Mouse (Mus musculus) thymus, postnatal 36 days (tissue): ENCODE data around the gene Gpatch8.
A peak's percentile ranks its signal among the peaks of the same experiment; 100 is the strongest.

Source experiments
- DNase-seq, 2 experiments: peaks; one replicate each; pipeline ENCODE4 v3.0.0; 2022; ENCODE audit warnings: mixed read lengths in 2 of 2

Gene Gpatch8

DNA sequence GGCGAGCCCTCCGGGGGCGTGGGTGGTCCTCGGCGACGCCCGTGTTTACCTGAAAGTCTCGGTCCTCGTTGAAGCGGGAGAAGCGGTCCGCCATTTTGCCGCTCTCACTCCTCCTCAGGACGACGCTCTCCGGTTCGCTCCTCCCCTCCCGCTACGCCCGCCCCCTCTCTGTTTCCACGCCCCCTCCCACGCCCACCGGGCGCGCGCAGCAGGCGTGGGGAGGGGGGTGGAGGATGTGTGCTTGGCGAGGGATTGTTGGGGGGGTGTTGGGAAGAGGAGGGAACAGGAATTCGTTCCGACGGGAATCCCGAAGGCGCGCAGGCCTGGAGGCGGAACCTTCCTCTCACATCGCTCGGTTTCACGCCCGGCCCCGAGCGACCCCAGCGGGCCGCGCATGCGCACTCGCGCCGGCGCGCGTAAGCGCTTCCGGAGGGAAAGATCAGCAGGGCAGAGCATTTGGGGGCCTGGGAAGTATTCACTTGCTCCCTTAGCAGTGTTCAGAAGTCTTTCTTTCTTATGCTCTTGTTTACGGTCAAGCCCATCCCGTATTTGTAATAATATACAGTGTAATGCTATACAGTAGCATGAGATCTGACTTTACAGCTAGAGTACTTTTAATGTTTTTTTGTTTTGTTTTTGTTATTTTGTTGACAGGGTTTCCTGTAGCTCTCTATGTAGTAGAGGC, at the start of gene Gpatch8:
Gene Gpatch8 (minus strand): TSS at position 362 of the 685 bp plus-strand sequence.
- DNase-seq: peak; percentile 89 to 90

DNA sequence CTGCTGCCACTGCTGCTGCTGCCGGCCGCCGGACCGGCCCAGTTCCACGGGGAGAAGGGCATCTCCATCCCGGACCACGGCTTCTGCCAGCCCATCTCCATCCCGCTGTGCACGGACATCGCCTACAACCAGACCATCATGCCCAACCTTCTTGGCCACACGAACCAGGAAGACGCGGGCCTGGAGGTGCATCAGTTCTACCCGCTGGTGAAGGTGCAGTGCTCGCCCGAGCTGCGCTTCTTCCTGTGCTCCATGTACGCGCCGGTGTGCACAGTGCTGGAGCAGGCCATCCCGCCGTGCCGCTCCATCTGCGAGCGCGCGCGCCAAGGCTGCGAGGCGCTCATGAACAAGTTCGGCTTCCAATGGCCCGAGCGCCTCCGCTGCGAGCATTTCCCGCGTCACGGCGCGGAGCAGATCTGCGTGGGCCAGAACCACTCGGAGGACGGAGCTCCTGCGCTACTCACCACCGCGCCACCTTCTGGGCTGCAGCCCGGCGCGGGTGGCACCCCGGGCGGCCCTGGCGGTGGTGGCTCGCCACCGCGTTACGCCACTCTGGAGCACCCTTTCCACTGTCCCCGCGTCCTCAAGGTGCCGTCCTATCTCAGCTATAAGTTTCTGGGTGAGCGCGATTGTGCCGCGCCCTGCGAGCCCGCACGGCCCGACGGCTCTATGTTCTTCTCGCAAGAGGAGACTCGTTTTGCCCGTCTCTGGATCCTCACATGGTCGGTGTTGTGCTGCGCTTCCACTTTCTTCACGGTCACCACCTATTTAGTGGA, 48.8 kb upstream of the Gpatch8 start:
- DNase-seq: no peak

DNA sequence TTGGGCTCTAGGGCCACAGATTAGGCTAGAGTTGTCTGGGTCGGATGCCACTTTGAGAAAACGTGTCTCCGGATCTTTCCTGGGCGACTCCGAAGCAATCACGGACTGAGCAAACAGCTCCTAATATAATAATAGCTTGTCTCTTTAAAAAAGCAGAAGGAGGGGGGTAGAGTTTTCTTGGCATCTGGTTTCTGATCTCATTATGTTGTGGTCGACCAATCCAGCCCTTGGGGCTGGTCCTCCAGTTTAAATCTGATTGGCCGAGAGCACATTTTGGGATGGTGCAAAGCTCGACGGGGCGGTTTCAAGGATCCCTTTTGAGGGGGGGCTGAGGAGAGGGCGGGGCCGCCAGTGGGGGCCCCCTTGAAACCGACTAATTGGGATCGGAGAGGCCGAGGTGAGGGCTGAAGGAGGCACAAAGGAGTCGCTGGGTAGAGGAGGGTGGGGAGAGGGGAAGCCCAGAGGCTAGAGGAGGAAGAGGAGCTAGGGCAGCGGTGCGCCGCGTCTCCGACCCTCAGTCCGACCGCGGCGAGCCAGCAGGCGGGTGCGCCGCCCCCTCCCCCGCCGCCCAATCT, 47.9 kb upstream of the Gpatch8 start, which contains the start of gene Fzd2:
Gene Fzd2 (plus strand): TSS at position 387 of the 575 bp plus-strand sequence.
- no peak for DNase-seq

DNA sequence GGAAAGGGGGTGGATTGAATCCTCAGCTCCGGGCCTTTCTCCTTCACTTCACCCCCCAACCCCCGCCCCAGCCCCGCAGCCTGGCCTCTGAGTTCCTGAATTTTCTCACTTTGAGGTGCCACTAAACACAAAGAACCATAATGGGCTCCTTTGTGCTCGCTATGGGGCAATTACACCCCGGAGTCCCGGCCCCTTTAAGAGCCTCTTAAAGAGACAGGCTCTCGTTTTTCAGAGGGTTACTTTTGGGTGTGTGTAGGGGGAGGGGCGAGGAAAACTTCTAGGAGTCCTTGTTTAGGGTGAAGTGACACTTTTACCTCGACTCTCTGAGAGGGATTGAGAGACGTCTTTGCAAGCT, 47.3 kb upstream of the Gpatch8 start:
- DNase-seq: no peak

DNA sequence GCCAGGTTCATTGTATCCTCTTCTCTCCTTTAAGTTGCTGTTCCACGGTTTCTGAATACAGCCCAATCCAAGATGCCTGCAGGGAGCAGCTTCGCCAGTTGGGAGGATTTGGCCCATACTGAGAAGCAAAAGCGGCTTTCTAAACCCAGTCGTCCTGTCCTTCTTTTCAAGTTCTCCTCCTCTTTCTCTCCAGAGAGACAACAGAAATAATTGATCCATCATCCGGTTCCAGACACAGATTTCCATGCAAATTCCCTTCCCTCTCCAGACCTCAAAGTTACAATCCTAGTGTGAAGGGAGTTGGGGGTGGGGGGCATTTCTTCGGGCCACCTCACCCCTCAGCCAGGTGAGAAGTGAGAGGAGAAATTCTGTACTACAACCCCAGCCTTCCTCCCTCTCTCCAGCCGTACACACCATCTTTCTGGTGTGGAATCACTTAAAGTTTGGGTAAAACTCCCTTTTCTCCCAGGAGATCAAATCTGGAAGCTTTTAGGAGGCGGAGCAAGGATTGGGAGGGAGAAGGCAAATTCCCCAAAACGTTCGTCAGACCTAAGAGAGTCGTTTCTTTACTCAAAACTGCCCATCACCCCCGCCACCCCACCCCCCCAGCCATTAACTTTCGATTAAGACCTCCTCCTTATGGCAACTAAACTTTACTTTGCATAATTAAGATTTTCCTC, 46.8 kb upstream of the Gpatch8 start:
- DNase-seq: no peak

DNA sequence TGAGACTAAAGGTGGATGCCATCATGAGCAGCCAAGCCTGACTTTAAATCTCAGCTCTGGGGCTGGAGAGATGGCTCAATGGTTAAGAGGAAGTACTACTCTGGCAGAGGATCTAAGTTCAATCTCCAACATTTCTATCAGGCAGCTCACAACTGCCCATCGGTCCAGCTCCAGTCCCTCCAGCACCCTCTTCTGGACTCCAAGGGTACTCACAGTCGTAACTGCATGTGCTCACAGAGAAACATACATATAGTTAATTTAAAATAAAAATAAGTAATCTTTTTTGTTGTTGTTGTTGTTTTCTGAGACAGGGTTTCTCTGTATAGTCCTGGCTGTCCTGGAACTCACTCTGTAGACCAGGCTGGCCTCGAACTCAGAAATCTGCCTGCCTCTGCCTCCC, 43.7 kb upstream of the Gpatch8 start:
- no peak for DNase-seq

DNA sequence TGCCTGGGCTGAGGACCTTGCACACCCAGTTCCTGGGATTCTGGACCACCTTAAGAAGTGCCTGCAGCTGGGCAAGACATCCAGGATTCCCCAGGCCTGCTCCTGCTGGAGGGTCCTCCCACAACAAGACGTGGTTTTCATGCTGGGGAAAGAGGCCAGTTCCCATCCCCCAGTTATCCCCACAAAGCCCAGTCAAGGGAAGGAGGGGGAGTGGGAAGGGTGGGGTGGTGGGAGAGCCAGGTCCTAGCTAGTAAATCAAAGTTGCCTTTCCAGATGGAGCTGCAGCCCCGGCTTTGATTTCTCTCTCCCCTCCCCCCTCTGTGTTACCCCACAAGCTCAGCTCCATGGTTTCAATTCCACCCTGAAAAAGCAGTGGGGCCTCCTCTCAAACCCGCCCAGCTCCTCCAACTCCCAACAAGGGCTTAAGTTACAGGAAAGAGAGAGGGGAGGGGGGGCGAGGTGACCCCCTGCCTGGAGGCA, 39.2 kb upstream of the Gpatch8 start:
- no peak for DNase-seq

DNA sequence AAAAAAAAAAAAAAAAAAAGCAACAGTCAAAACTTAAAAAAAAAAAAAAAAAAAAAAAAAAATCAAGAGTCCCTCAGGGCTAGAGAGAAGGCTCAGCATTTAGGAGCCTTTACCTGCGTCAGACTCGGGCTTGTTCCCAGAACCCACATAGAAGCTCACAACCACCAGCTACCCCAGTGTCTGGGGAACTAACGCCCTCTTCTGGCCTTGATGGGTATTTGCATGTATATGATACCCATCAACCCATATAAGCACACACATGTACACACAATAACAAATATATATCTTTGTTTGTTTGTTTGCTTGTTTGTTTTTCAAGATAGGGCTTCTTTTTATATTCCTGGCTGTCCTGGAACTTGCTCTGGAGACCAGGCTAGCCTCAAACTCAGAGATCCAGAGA, 31.4 kb upstream of the Gpatch8 start:
- DNase-seq: no peak

DNA sequence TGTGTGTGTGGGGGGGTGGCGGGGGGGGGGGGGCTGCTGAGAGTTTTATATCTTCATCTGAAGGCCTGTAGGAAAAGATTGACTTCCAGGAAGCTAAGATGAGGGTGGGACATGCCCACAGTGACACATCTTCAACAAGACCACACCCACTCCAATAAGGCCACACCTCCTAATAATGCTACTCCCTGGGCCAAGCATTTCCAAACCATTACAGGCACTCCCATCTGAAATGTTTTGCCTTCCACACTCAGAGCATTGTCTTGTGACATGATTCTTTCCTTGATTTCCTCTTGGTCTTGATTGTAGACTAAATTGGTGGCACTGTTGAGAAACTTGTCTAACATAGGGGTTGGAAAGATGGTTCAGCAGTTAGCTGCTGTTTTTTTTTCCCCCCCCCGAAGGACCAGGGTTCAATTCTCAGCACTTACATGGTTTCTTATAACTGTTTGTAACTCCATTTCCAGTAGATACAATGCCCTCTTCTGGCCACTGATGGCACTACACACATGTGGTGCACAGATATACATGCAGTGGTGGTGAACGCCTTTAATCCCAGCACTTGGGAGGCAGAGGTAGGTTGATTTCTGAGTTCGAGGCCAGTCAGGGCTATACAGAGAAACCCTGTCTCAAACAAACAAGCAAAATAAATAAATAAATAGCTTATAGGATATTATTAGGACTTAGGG, 30.4 kb upstream of the Gpatch8 start:
- no peak for DNase-seq

DNA sequence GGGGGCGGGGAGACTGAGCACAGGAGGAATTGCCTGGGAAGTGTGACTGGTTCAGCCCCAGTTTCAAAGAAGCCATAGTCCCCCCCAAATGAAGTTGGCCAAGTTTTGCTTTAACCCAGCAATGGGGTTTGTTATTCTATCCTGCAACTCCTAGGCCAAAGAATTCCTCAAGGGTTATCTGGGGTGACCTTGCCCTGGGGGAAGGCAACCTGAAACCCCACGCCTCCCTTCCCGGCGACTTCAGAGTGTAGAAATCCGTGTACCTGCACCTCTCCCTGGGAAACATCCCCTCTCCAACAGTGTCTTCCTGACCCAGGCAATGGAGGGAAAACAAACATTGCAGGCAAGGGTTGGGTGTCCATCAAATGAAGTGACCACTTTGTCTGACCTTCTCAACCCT, 26.5 kb upstream of the Gpatch8 start:
- no peak for DNase-seq

DNA sequence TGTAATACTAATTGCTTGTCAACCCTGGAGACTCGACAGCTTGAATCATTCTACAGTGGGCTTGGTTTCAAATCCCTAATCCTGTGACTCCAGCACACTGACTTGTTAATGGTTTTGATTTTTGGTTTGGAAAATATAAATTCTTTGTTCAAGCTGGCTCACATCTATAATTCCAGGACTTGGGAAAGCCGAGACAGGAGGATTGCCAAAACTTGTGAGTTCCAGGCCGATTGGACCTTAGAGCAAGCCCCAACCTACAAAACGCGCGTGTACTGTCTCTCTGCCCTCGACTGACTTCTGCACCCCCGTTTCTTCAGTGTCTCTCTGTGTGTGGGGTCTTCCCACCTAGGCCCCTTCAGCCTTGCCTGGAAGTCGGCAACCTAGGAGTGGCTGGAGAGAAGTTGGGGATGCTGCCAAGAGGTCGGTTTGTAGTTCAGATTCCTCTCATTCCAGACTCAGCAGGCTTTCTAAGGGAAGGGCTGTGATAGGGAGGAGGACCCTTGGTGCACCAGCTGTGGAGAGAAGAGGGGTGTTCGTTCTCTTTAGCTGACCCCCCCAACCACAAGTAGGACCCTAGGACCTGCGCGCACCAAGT, 25.9 kb upstream of the Gpatch8 start:
- DNase-seq: no peak

DNA sequence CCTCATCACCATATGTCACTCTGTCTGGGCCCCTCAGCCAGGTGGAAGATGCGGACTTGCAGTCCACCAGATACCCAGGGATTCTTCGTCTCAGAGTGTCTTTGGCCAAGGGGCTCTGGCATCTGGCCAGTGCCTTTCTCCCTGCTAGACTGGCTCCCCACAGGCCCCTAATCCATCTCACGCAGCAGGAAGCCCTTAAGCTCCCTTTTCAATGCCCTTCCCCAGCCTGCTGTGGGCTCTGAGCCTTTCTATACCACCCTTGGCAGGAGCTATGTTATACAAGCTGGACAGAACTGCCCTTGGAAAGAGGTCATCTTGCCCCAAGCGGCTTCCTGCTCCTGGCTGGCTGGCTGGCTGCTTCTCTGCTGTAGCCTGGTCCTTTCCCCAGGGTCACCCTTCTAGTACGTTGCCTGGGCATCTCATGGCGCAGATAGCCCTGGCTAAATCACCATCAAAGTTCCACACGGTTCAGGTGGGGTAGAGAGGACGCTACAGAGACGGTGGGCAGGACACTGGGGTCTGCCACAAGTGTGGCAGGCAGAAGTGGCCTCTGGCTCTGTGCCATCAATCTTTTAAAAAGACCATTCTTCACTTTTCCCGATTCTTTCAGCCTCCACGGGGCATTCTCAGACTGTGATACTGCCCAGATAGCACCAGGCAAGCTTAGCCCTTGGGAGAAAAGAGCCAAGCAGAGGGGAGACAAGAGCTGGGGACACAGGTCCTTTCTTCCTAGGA, 25.3 kb upstream of the Gpatch8 start:
- DNase-seq: no peak

DNA sequence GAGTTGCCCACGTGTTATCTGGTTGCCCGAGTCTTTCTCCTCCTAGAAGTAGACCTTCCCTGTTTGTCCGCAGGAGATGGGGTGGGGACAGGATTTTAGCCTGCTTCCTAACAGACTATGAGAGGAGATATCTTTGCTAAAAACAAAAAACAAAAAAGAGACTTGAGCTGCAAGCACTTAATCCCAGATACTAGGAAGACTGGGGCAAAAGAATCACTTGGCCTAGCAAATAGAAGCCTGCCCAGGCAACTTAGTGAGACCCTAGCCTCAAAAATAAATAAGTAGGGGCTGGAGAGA, 23.8 kb upstream of the Gpatch8 start:
- no peak for DNase-seq

DNA sequence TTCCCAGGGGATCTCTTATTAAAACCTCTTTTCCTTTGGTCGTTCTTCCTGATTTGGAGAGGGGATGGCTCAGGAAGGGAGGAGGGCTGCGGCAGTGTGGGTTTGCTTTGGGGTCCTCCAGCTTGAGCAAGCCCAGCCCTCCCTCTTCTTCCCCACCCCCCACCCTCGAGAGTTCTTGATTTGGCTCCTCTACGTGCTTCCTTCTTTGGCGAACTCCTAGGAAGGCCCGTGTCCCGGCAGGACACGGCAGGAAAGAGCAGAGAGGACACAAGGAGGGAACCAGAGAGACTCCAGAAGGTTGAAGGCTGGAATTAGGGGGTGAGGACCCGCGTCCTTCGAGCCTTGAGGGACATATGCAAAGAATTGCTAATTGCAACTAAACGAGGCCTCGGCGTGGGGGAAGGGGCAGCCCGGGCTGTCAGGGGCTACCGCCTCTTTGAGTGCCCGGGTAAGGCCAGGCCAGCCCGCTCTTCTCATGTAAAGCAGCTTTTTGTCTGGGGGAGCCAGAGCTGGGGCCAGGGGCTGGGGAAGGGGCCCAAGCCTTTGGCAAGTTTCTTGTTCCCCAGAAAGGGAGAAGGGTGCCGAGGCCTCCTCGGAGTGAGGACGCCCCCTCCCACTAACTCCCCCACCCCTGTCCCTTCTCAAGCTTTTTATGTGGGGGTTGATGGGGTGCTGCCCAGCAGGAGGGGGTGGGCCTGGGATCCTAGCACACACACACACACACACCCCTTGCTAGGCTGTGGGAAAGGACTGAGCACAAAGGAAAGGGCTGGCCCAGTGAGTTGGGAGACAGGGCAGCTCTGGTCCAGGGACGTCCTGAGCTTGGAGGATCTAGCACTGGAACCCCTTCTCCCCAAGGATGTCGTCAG, 23.2 kb upstream of the Gpatch8 start, which contains the start of gene Gm11627:
Gene Gm11627 (minus strand): TSS at position 297 of the 869 bp plus-strand sequence.
- DNase-seq: no peak

DNA sequence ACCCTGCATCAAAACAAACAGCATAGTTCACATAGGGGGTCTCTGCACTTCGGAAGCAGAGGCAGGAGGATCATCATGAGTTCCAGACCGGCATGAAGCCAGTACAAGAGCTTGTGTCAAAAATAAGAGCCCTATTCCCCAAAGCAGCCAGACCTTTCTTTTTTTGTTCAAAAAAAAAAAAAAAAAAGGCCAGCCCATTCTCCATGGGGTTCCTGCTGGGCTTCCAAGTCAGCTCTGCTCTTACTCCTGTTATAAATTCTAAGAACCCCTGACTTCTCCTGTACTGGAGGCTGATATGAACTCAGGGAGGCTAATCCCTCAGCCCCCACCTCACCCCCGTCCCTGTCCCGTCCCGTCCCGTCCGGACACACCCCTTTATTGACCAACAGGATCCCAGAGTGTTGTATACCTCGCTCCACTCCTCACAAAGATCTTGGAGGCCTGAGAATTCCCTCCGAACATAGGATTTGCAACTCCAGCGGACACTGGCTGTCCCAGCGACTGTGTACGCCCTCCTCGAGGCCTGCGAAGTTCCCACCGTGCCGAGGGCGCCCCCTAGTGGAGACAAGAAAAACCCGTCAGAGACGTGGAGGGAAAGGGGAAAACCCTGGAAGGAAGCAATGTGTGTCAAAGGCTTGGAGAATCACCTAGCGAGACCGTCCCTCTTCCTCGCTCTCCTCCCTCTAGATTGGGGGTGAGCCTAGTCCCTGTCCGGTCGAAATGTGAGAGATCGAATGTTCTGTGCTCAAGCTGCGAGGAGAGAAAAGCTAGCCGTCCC, 22.3 kb upstream of the Gpatch8 start:
- DNase-seq: peak; percentile 71 to 73

DNA sequence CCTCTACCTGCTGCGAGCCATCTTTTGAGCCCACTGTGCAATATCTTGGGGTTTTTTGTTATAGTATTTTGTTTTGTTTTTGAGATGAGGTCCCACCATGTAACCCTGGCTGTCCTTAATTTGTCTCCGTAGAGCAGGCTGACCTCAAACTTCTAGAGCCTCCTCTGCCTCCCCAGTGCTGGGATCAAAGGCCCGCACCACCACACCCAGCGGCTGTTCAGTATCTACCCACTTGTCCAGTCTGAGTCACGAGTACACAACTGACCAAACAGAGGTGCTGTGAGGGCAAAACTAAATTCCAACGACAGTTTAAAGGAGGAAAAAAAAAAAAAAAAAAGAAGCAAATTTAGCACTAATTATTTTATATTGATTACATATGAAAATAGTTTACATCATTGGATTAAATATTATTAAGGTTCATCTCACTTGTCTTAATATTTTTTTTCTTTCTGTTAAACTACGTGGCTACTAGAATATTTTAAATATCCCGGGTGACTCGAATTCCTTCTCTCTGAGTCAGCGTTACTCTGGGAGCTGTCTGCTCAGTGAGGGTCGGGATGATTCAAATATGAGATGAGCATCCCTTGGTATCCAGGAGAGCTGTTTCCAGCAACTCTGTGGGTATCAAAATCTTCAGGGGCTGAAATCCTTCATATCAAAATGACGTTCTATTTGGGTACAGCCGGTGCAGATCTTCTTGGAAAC, 20.0 kb upstream of the Gpatch8 start:
- no peak for DNase-seq

DNA sequence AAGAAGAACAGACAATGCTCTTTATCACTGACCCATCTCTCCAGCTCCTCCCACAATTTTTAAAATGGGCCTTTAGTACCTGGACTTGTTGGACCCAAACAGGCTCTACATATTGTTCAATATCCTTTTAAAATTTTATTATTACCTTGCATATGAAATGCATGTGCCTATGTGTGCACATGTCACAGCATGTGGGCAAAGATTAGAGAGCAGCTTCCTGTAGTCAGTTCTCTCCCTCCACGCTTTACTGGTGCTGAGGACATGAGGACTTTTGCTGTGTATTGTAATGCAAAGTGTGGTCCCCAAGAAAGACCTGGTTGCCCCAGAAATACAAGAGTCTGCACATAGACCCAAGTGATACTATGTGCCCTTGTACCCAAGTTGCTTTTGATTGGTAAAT, 18.8 kb upstream of the Gpatch8 start:
- no peak for DNase-seq

DNA sequence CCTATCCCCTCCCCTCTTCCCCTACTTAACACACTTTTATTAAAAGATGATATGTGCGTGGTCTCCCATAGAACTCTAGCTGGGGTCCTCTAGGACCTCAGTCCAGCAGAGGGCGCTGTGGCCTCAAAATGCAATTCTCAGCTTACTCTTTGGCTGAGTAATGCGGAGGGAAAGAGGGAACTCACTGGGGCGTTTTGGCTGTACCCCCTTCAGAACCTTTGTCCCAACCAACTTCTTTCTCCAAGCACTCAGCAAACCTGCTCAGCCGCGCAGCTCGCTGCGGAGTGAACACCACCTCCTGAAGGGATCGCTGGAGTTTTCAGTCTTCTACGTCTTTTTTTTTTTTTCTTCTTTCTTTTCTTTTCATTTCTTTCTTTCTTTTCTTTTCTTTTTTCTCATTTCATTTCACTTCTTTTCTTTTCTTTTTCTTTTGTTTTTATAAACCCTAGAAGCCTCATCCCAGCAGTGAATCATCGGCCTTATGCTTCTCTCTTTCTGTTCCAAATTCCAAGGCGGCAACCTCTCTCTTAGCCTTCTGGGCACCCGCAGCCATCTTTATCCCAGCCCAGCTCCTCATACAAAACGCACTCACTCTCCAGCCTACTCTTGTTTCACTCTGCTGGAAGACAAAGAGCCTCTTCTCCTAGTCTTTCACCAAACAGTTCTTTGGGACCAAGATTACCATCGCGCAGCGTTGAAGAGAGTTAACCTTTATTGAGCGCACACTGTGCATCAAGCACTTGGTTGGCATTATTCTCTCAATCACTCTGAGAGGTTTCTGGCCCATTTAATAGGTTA, 16.9 kb upstream of the Gpatch8 start:
- DNase-seq: peak; percentile 67 to 77
